Mouse (Mus musculus) left cerebral cortex, adult 9 months (tissue): Measurements from ENCODE around the gene Ankrd50.

ENCODE experiments used
- DNase-seq, 2 experiments: peaks; one replicate each; pipeline ENCODE4 v3.0.0; 2022; ENCODE audit warnings: low spot score in 2 of 2

Ankrd50 gene

GRCm38 (mm10) chr3:38466139-38466538, 18.5 kb downstream of the Ankrd50 start:
- no peak for DNase-seq

- DNase-seq, result no peak
Measured at GRCm38 (mm10) chr3:38463149-38463548, 21.5 kb downstream of the Ankrd50 start.

- DNase-seq, result no peak
Measured at GRCm38 (mm10) chr3:38461742-38462141, 22.9 kb downstream of the Ankrd50 start.

GRCm38 (mm10) chr3:38460250-38460624, 24.4 kb downstream of the Ankrd50 start:
- no peak for DNase-seq

- no peak for DNase-seq
Measured at GRCm38 (mm10) chr3:38459507-38460249, 25.0 kb downstream of the Ankrd50 start.

- DNase-seq, result no peak
Measured at GRCm38 (mm10) chr3:38457041-38457440, 27.6 kb downstream of the Ankrd50 start.

- DNase-seq, result peak; percentile 40 to 53
Measured at GRCm38 (mm10) chr3:38452199-38452598, 32.4 kb downstream of the Ankrd50 start.

GRCm38 (mm10) chr3:38446586-38446985, 38.1 kb downstream of the Ankrd50 start:
- DNase-seq, result peak; percentile 60 to 67

GRCm38 (mm10) chr3:38443875-38444274, 40.8 kb downstream of the Ankrd50 start:
- DNase-seq, result peak in 1 of 2 experiments; percentile 11

- DNase-seq, result no peak
Measured at GRCm38 (mm10) chr3:38440564-38440991, 44.1 kb downstream of the Ankrd50 start.

GRCm38 (mm10) chr3:38436596-38436995, 48.0 kb downstream of the Ankrd50 start:
- DNase-seq, result no peak

GRCm38 (mm10) chr3:38435828-38436227, 48.8 kb downstream of the Ankrd50 start:
- no peak for DNase-seq

- DNase-seq, result no peak
Measured at GRCm38 (mm10) chr3:38434486-38434885, 50.2 kb downstream of the Ankrd50 start.

- no peak for DNase-seq
Measured at GRCm38 (mm10) chr3:38433495-38434464, 50.9 kb downstream of the Ankrd50 start.

GRCm38 (mm10) chr3:38431461-38431860, 53.2 kb downstream of the Ankrd50 start:
- DNase-seq, result no peak

GRCm38 (mm10) chr3:38431042-38431441, 53.6 kb downstream of the Ankrd50 start:
- no peak for DNase-seq

- DNase-seq, result no peak
Measured at GRCm38 (mm10) chr3:38427200-38427599, 57.4 kb downstream of the Ankrd50 start.

GRCm38 (mm10) chr3:38423966-38424365, 60.7 kb downstream of the Ankrd50 start:
- no peak for DNase-seq

- no peak for DNase-seq
Measured at GRCm38 (mm10) chr3:38419896-38420295, 64.7 kb downstream of the Ankrd50 start.

- no peak for DNase-seq
Measured at GRCm38 (mm10) chr3:38415292-38415930, 69.2 kb downstream of the Ankrd50 start.
